Mouse (Mus musculus): ENCODE data around the gene Zfp984.
"Not testable (repeated sequence)": the region's sequence is repeated elsewhere in the genome, so short reads cannot be mapped to it uniquely, and the experiment has no call there.

The Zfp984 gene

GRCm38 (mm10) chr4:147809292-147809965 lies at the start of gene Zfp984:
Gene Zfp984 (minus strand): TSS chr4:147809788.
- peak; percentile 74 to 76 for DNase-seq

GRCm38 (mm10) chr4:147850776-147851175 lies 41.2 kb upstream of the Zfp984 start:
- no peak for DNase-seq

DNA sequence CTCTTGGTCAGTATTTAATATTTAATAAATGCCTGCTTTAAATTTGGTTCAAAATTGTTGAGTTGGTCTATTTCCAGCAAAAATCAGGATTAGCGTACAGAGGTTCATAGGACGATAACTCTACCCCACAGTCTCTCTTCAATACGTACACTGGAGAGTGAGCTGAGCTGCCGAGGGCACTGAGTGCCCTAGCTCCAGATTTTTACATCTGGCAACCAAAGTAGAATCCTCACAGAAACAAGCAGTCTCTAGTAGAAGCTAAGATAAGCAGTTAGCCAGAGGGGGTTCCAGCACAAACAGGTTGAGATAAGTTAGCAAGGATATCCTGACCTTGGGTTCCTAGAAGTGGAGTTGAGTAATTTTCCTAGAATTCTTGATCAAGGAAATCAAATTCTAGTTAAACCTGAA lies 39.0 kb upstream of the Zfp984 start:
- no peak for DNase-seq

DNA sequence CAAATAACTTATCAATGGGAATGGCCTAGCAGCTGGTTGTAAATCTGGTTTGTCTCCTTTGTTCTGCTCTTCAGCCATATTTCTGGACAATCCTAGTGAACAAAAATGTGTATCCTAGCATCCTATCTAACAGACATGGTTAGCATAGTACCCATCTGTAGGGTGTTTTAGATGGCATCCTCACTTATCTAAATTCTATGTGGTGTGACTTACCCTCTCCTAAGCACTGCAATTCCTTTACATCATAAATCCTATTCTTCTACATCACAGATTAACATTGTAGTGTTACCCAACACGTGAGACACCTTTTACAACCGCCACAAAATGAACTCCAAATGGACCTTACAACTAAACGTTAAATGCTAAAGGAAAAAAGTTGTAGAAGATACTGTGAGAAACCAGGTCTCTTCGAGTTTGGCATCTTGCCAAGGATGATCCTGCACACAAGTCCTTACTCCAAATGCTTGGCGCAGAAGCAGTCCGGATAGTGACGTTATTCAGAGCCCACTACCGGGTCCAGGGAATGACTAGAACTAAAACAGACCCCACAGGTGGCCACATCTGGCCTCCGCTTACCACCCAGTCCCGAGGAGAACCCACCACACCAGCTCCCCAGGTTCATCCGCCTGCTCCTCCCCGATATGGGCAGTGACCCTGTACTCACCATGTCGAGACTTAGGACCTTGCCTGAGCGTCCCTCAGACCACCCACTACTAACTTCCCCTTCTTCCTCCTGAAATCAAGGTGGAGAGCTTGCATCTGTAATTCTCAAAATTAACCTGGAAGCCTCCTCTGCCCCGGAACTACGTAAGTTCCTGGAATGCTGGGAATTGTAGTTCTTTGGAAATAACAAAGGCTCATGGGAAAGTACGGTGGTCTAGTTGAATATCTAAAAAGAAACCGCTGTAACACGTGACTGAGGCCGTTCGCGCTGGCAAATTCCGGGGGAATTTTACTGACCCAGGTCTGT lies 38.3 kb upstream of the Zfp984 start, which contains the start of gene Zfp933:
Zfp933 (minus strand) TSS at position 753 of the 970 bp plus-strand sequence.
- DNase-seq: peak; percentile 68 to 72

DNA sequence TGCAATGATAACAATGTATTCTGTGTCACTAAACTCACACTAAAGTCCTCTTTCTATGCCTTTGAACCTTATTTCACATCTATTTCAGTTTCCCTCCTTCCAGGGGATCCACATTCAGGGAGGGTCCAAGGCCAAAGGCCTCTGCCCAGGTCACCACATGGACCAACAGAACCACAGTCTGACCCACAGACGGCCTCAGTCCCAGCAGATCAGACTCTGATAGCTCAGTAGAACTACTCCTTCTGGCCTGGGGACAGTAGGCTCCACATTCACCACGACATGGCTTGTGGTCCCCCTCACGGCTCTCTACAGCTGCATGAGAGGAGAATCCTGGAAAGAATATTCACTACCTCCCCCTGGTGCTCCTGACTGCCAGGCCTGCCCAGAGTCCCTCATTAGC lies 33.3 kb upstream of the Zfp984 start:
- no peak for DNase-seq

DNA sequence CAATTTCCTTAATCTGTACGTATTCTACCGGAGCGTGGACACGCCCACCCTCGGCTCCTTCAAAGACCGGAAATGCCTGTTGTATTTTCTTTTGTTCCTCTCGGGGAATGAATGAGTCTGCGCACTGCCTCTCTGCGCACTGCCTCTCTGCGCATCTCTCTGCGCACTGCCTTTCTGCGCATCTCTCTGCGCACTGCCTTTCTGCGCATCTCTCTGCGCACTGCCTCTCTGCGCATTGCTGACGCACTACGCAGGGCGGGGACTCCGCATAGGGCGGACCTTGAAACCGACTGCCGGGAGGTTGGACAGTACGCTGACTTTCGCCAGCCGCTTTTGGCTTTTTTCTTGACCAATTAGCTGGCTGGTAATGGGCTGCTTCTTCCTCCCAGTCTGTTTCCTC lies 29.7 kb upstream of the Zfp984 start:
- peak in 1 of 2 experiments; percentile 46 for DNase-seq

- DNase-seq: no peak
Measured at GRCm38 (mm10) chr4:147824389-147824788, 14.8 kb upstream of the Zfp984 start.

DNA sequence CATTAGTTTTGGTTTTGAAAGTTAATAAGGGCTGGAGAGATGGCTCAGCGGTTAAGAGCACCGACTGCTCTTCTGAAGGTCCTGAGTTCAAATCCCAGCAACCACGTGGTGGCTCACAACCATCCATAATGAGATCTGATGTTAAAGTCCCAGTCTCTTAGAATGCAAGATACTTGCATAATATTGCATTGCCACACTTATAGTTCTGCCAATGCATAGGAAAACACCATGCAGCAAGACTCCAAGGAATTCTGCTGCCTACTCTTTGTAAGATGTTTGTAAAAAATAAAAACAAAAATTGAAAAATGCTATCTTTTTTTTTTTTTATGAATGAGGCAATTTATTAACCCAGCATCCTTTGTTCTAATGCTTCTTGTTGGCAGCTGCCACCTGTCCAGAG lies 11.8 kb upstream of the Zfp984 start:
- DNase-seq: not testable (repeated sequence)

GRCm38 (mm10) chr4:147819659-147820058 lies 10.1 kb upstream of the Zfp984 start:
- DNase-seq: not testable (repeated sequence)

- peak; percentile 8 to 36 for DNase-seq
Measured at GRCm38 (mm10) chr4:147814592-147815167, 5.1 kb upstream of the Zfp984 start.

- DNase-seq: no peak
Measured at GRCm38 (mm10) chr4:147813249-147813765, 3.7 kb upstream of the Zfp984 start.

GRCm38 (mm10) chr4:147809966-147810304 lies 347 bp upstream of the Zfp984 start:
- not testable (repeated sequence) for DNase-seq

DNA sequence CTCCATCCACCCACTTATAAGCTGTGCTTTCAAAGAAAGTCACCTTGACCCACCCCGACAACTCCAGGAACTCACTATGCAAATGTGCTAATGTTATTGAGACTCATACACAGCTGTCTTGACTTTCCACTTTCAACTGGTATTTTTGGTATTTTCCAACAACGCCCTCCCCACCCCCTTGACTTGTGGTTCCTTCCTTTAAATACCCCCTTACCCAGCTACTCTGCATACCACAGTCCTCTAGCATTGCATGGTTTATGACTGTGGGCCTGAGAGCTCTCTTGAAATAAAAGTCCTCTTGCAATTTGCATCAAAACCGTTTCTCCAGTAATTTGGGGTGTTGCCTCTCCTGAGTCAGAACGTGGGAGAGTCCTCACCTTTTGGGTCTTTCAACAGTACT lies 1.1 kb downstream of the Zfp984 start:
- peak; percentile 25 to 40 for DNase-seq

DNA sequence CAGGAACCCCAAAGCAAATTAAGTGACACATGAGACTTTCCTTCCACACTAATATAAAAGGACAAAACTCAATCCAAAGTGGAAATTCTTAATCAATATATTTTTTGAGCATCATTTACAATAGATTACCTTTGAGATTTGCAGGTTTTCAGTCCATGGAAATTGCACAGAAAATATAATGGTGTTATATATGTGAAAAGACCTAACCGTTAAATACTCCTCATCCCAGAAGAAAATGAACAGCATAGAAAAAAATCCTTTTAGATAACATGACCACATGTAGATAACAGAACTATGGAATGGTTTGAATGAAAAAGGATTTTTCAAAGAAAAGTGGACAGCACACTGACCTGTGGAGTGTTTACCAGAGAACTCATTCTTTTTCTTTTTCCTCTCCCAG lies 14.3 kb downstream of the Zfp984 start:
- DNase-seq: not testable (repeated sequence)

- DNase-seq: not testable (repeated sequence)
Measured at GRCm38 (mm10) chr4:147794026-147794665, 15.4 kb downstream of the Zfp984 start.

DNA sequence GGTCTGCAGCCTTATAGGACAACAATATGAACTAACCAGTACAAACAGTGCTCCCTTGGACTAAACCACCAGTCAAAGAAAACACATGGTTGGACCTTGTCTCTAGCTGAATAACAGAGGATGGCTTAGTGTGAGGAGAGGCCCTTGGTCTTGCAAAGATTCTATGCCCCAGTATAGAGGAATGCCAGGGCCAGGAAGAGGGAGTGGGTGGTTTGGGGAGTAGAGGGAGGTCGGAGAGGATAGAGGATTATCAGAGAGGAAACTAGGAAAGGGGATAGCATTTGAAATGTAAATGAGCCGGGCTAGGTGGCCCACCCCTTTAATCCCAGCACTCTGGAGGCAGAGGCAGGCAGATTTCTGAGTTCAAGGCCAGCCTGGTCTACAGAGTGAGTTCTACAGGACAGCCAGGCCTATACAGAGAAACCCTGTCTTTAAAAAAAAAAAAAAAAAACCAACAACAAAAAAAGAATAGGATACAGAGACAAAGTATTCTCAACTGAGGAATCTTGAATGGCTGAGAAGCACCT lies 16.1 kb downstream of the Zfp984 start:
- not testable (repeated sequence) for DNase-seq

DNA sequence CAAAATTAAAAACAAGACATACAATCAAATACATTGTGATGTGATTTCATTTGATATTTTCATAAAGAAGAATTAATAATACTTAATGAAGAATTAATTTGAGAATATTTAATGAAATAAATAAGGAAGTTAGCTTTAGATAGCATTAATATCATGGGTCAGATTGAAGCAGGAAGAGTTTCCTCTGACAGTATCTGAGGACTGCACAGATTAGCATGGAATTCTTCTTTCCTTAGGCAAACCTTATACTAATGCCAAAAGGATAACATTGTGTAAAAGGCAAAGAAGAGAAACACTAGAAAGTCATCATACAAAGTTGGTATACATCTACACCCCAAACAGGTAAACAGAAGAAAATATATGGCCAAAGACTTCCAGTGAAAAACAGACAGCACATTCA lies 17.9 kb downstream of the Zfp984 start:
- not testable (repeated sequence) for DNase-seq

GRCm38 (mm10) chr4:147746255-147746654 lies 63.3 kb downstream of the Zfp984 start:
- DNase-seq: not testable (repeated sequence)

GRCm38 (mm10) chr4:147738636-147739369 lies 70.8 kb downstream of the Zfp984 start:
- DNase-seq: peak in 1 of 2 experiments; percentile 5
